In genomic region chr10:24869760-24870290, GRCm38 (mm10) we compare ENCODE assay signal across 8 mouse cellular contexts. TPM values are rescaled to one million over a fixed set of nuclear protein-coding genes. Genes with fewer than 3 reads are reported as not detected.
DNase-seq lines count a peak whose midpoint lies in the region; ATAC-seq and TF ChIP-seq lines count a peak whose summit lies in the region.

TSS of gene Med23 (plus strand) at chr10:24869986.

- no peaks in the 10 kb centered on the region for H3K9me3 ChIP-seq in hindbrain, embryonic 13.5 days

- under 1% methylated on average over 36 of the region's 36 CpGs for WGBS in hindbrain, embryonic 13.5 days

- peaks cover 33% of the 10 kb centered on the region for H3K36me3 ChIP-seq in hindbrain, embryonic 13.5 days

- peaks cover 3% of the 10 kb centered on the region; the same call in 1 of the 2 replicates for H3K4me1 ChIP-seq in hindbrain, embryonic 13.5 days (replicated peaks)

- H3K9ac ChIP-seq in hindbrain, embryonic 13.5 days, result peak within 1 kb of the TSS; percentile 84

- ATAC-seq in Patski, result peak; percentile 98
- peak; percentile 100 for ATAC-seq in hindbrain, embryonic 13.5 days (ENCODE audit: low FRiP score)

- peak within 1 kb of the TSS; percentile 49; the same call in 1 of the 2 replicates for H3K27ac ChIP-seq in hindbrain, embryonic 13.5 days

- peak within 1 kb of the TSS; percentile 62 for H3K4me3 ChIP-seq in hindbrain, embryonic 13.5 days

- no peaks in the 10 kb centered on the region for H3K27me3 ChIP-seq in Patski
- no peaks in the 10 kb centered on the region for H3K27me3 ChIP-seq in hindbrain, embryonic 13.5 days

- in situ Hi-C loops in Patski (cut with MboI; ENCODE audit: low pct_unique_long_range_greater_than_20kb), result no loop called here

- DNase-seq in Patski (ENCODE audit: low read depth, low spot score), result peak; percentile 85
- DNase-seq in cerebellum, postnatal 14 days, result peak; percentile 99 to 100
- DNase-seq in frontal cortex, postnatal 14 days (ENCODE audit: low spot score in 2 of 2), result peak; percentile 97 to 98
- DNase-seq in layer of hippocampus, postnatal 25 days (ENCODE audit: extremely low spot score in 1 of 2, low spot score in 1 of 2), result peak; percentile 97 to 99
- peak; percentile 97 for DNase-seq in lung, postnatal 25 days (ENCODE audit: low spot score)
- peak; percentile 98 for DNase-seq in retina, embryonic 14.5 days (ENCODE audit: low spot score)
- peak; percentile 97 for DNase-seq in thymus, postnatal 4 days

- TF ChIP-seq CTCF in Patski (IDR thresholded peaks at IDR 0.05), result peak; percentile 94

- CTCF ChIA-PET in Patski (lab: Charles Lee), result interaction anchor here (0.7 to 1.3 kb wide), 5 partner anchors 17 to 80 kb away, joined by 3 to 4 read pairs (median 3); no protein-coding TSS in a partner anchor

- POLR2A ChIA-PET in Patski (lab: Charles Lee), result no interaction called here

- H3K4me2 ChIP-seq in hindbrain, embryonic 13.5 days, result peak within 1 kb of the TSS; percentile 61

RNA-seq across cellular contexts. Expression of gene Med23, which starts in this region (rescaled TPM):
- polyA plus RNA-seq in Patski (2021), result 25.6 TPM
- 28.1 and 28.5 TPM in 2 replicates for polyA plus RNA-seq in hindbrain, embryonic 13.5 days (2015; fragmentation: Nextera tagmentation; extraction: Ambion mirVana)
- total RNA-seq in layer of hippocampus, postnatal 25 days (2021), result 10 to 100 TPM; 31.9 to 42.9 TPM

Comparison
In these comparisons a context has a peak if more than half of its experiments do, and no peak if none do; other contexts are left out.
1. Peak in every context shown above with its lines: DNase-seq, ATAC-seq, H3K4me3 ChIP-seq and H3K27ac ChIP-seq.